Mouse (Mus musculus): Measurements from ENCODE around the gene Nucb1. TPM values are rescaled to one million over a fixed set of nuclear protein-coding genes. Genes with fewer than 3 reads are reported as not detected.
"Not testable (repeated sequence)": the region's sequence is repeated elsewhere in the genome, so short reads cannot be mapped to it uniquely, and the experiment has no call there.

Gene Nucb1
- polyA plus RNA-seq, 1 experiment from 2014 or later = 113 TPM

- H3K36me3 ChIP-seq (ENCODE audit: control insufficient read depth, insufficient read depth, low read length) = peaks cover 10% of the 10 kb centered on the region
Measured at GRCm38 (mm10) chr7:45459564-45460140, 50.6 kb downstream of the Nucb1 start, which contains the start of gene Ftl1. Gene Ftl1 (minus strand): TSS chr7:45459884.

GRCm38 (mm10) chr7:45458748-45459563 is 51.2 kb downstream of the Nucb1 start:
- H3K4me3 ChIP-seq (ENCODE audit: low read depth, low read length) = peak overlapping the region; percentile 73
- no peaks in the 10 kb centered on the region for H3K9me3 ChIP-seq (ENCODE audit: control insufficient read depth, low read length)
- ATAC-seq (ENCODE audit: insufficient read depth, low FRiP score, low TSS enrichment) = peak; percentile 69
- WGBS = under 1% methylated on average over 43 of the region's 43 CpGs
- H3K4me1 ChIP-seq (ENCODE audit: control insufficient read depth, insufficient read depth, low read length) = peaks cover 22% of the 10 kb centered on the region
- H3K27ac ChIP-seq (ENCODE audit: low read depth, low read length) = peak overlapping the region; percentile 92
- peak; percentile 88 for DNase-seq (ENCODE audit: low spot score)
- H3K36me3 ChIP-seq (ENCODE audit: control insufficient read depth, insufficient read depth, low read length) = peaks cover 10% of the 10 kb centered on the region
- peak overlapping the region; percentile 93 for H3K9ac ChIP-seq (ENCODE audit: low read length)
- H3K4me2 ChIP-seq (ENCODE audit: low read depth) = peak overlapping the region; percentile 87
- no peaks in the 10 kb centered on the region for H3K27me3 ChIP-seq (ENCODE audit: control insufficient read depth, insufficient read depth, low read length)

More at GRCm38 (mm10) chr7:45459564-45460140, 50.6 kb downstream of the Nucb1 start, which contains the start of gene Ftl1:
- Histone ChIP-seq H3K27ac (ENCODE audit: low read depth, low read length) (peak within 1 kb of the TSS; percentile 92), H3K4me2 (ENCODE audit: low read depth) (peak within 1 kb of the TSS; percentile 87), H3K9ac (ENCODE audit: low read length) (peak within 1 kb of the TSS; percentile 93), H3K4me3 (ENCODE audit: low read depth, low read length) (peak within 1 kb of the TSS; percentile 73), H3K4me1 (ENCODE audit: control insufficient read depth, insufficient read depth, low read length) (peaks cover 22% of the 10 kb centered on the region)
- not testable (repeated sequence) for H3K27me3 ChIP-seq (ENCODE audit: control insufficient read depth, insufficient read depth, low read length); H3K9me3 ChIP-seq (ENCODE audit: control insufficient read depth, low read length)
- DNase-seq (ENCODE audit: low spot score) (peak; percentile 97), ATAC-seq (ENCODE audit: insufficient read depth, low FRiP score, low TSS enrichment) (peak; percentile 94)
- WGBS = under 1% methylated on average over 33 of the region's 37 CpGs

DNA sequence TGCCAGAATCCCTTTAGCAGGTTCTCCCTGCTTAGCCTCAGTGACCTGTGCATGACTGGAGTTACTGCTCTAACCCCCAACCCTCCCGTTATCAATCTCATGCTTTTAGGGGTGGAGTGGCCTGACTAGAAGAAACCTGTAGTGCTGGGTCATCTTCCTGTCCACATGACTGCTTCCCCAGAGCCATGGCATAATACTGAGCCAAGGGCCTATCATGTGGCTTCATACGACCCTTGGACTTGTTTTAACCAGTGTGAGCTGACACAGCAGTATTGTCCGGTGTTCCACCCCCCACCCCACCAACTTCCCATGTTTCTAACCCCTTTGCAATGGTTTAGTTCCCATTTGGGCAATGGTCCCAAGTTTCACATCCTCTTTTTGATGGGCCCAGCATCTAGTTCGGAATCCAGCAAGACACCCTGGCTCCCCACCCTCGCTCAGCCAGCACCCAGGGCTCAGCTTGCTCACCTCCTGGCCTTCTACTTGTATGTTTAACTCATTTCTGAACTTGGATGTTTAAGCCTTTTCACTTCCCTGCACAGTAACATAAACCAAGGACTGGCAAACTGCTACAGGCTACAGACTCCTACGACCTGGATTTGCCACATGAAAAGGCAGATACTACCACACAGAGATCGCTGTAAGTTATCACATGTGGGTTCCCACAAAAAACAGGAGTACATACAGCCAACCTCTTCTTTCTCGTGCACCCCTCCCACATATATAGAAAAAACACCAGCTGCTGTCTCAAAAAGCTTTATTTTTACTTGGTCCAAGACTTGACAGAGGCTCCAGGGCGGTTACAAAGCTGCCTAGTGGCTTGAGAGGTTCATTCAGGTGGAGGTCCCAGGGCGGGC is 52.8 kb downstream of the Nucb1 start:
- ATAC-seq (ENCODE audit: insufficient read depth, low FRiP score, low TSS enrichment) = no peak
- no peaks in the 10 kb centered on the region for H3K9me3 ChIP-seq (ENCODE audit: control insufficient read depth, low read length)
- H3K27me3 ChIP-seq (ENCODE audit: control insufficient read depth, insufficient read depth, low read length) = no peaks in the 10 kb centered on the region
- peaks cover 22% of the 10 kb centered on the region for H3K4me1 ChIP-seq (ENCODE audit: control insufficient read depth, insufficient read depth, low read length)
- no peak overlapping the region for H3K27ac ChIP-seq (ENCODE audit: low read depth, low read length)
- DNase-seq (ENCODE audit: low spot score) = no peak
- peak overlapping the region; percentile 93; the same call in 1 of the 2 replicates for H3K9ac ChIP-seq (ENCODE audit: low read length)
- H3K4me3 ChIP-seq (ENCODE audit: low read depth, low read length) = peak overlapping the region; percentile 73
- 76% methylated on average over 9 of the region's 10 CpGs for WGBS
- peaks cover 11% of the 10 kb centered on the region for H3K36me3 ChIP-seq (ENCODE audit: control insufficient read depth, insufficient read depth, low read length)
- H3K4me2 ChIP-seq (ENCODE audit: low read depth) = peak overlapping the region; percentile 87

DNA sequence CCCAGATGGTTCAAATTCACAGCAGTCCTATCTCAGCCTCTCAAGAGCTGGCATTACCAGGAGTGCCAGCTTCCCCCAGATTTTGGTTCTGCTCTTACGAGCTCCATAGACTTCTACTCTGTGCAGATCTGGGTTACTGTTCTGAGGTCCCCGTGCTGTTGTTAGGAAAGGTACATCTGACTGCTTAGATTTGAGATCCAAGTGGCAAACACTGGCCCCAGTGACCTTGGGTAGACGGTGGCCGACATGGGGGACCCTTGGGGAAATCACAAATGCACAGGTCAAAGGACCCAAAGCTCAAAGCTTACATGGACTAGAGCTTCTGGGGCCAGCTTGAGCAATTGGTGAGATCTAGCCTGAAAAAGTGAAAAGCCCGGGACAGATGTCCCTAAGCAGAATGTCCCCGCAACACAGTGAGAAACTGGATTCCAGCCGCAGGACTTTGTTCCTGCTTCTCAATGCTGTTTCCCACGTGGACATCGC is 53.4 kb downstream of the Nucb1 start:
- DNase-seq (ENCODE audit: low spot score) = no peak
- 62% methylated on average over 9 of the region's 9 CpGs for WGBS

DNA sequence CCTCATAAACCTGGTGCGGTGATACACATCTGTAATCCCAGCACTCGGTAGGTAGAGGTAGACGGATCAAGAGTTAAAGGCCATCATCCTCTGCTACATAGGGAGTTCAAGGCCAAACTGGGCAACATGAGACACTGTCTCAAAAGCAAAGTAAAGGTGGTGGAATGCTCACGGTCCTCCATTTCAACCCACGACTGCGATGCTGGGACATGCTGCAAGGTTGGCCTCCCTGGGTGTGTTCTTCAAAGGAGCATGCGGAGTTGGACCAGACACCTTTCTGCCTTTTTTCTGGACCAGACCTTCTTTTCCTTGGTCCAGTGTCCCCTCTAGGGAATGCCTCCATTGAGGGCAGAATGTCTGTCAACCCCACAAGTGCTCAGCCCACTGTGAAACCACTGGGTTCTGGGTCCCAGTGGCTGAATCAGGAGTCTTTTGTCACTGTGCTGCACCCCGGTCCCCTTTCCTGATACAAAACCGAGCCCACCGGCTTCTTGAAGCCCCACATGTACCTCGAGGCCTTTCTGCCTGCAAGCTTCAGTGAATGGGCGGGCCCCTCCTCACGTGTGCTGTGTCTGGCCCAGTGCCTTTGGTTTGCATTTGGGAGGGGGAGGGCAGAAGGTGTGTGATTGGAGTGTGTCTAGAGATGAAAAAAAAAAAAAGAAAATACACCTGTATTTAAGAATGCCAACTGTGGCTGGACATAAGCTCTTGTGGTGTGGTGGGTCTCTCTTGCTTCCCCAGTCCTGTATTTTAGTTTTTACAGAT is 54.1 kb downstream of the Nucb1 start:
- WGBS = 79% methylated on average over 13 of the region's 13 CpGs
- ATAC-seq (ENCODE audit: insufficient read depth, low FRiP score, low TSS enrichment) (no peak), DNase-seq (ENCODE audit: low spot score) (no peak)
- no peak overlapping the region for H3K4me3 ChIP-seq (ENCODE audit: low read depth, low read length)
- no peaks in the 10 kb centered on the region for H3K9me3 ChIP-seq (ENCODE audit: control insufficient read depth, low read length)
- H3K36me3 ChIP-seq (ENCODE audit: control insufficient read depth, insufficient read depth, low read length) = peaks cover 9% of the 10 kb centered on the region
- peaks cover 22% of the 10 kb centered on the region for H3K4me1 ChIP-seq (ENCODE audit: control insufficient read depth, insufficient read depth, low read length)
- H3K9ac ChIP-seq (ENCODE audit: low read length) = no peak overlapping the region
- H3K4me2 ChIP-seq (ENCODE audit: low read depth) = no peak overlapping the region
- H3K27me3 ChIP-seq (ENCODE audit: control insufficient read depth, insufficient read depth, low read length) = no peaks in the 10 kb centered on the region
- H3K27ac ChIP-seq (ENCODE audit: low read depth, low read length) = no peak overlapping the region

More for the DNA sequence above, 53.4 kb downstream of the Nucb1 start:
- Histone ChIP-seq H3K9me3 (ENCODE audit: control insufficient read depth, low read length) (no peaks in the 10 kb centered on the region), H3K4me3 (ENCODE audit: low read depth, low read length) (peak overlapping the region; percentile 73), H3K4me1 (ENCODE audit: control insufficient read depth, insufficient read depth, low read length) (peaks cover 22% of the 10 kb centered on the region), H3K36me3 (ENCODE audit: control insufficient read depth, insufficient read depth, low read length) (peaks cover 9% of the 10 kb centered on the region), H3K4me2 (ENCODE audit: low read depth) (peak overlapping the region; percentile 87), H3K27me3 (ENCODE audit: control insufficient read depth, insufficient read depth, low read length) (no peaks in the 10 kb centered on the region), H3K27ac (ENCODE audit: low read depth, low read length) (no peak overlapping the region), H3K9ac (ENCODE audit: low read length) (no peak overlapping the region)
- no peak for ATAC-seq (ENCODE audit: insufficient read depth, low FRiP score, low TSS enrichment)

DNA sequence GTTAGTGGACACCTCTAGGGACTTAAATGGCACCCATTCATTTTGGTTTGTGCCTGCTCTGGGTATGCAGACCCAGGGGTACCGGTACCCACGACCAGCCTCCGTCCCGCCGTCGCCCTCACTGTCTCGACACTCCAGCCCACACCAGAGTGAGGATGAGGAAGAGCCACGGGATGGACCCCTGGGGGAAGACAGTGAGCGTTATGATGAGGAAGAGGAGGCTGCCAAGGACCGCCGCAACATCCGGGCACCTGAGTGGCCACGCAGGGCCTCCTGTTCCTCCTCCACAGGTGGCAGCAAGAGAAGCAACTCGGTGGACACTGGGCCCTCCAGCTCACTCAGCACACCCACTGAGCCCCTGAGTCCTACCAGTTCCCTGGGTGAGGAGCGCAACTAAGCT is 55.2 kb downstream of the Nucb1 start:
- 90% methylated on average over 15 of the region's 15 CpGs for WGBS
- Histone ChIP-seq H3K9me3 (ENCODE audit: control insufficient read depth, low read length) (no peaks in the 10 kb centered on the region), H3K9ac (ENCODE audit: low read length) (no peak overlapping the region), H3K4me3 (ENCODE audit: low read depth, low read length) (no peak overlapping the region), H3K36me3 (ENCODE audit: control insufficient read depth, insufficient read depth, low read length) (peaks cover 9% of the 10 kb centered on the region), H3K4me2 (ENCODE audit: low read depth) (no peak overlapping the region), H3K4me1 (ENCODE audit: control insufficient read depth, insufficient read depth, low read length) (peaks cover 14% of the 10 kb centered on the region; the same call in 1 of the 2 replicates), H3K27ac (ENCODE audit: low read depth, low read length) (0 out of 2 replicates have a peak overlapping the region, but pooled peaks have one; percentile 14), H3K27me3 (ENCODE audit: control insufficient read depth, insufficient read depth, low read length) (no peaks in the 10 kb centered on the region)
- DNase-seq (ENCODE audit: low spot score) (no peak), ATAC-seq (ENCODE audit: insufficient read depth, low FRiP score, low TSS enrichment) (no peak)

DNA sequence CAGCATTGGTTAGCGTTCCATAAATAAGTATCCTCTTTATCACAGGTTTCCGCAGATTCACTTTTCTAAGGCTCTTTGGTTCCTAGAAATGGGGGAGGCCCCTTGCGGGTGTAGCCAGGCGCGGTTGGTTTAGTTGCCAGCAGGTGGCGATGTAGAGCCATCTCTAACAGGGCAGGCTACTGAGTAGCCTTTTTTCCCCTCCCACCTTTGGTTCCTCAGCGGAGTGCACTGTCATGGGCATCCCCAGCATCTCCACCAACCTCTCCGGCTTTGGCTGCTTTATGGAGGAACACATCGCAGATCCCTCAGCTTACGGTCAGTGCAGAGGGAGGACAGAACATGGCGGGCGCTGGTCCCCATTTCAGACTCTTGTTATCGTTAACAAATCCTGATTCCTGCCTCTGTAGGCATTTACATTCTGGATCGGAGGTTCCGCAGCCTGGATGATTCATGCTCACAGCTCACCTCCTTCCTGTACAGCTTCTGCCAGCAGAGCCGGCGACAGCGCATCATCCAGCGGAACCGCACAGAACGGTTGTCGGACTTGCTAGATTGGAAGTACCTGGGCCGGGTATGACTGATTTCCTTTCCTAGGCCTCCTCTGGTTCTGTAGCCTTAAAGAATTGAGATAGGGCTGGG is 58.7 kb downstream of the Nucb1 start:
- Histone ChIP-seq H3K27me3 (ENCODE audit: control insufficient read depth, insufficient read depth, low read length) (no peaks in the 10 kb centered on the region), H3K9ac (ENCODE audit: low read length) (no peak overlapping the region), H3K4me2 (ENCODE audit: low read depth) (no peak overlapping the region), H3K4me3 (ENCODE audit: low read depth, low read length) (no peak overlapping the region), H3K36me3 (ENCODE audit: control insufficient read depth, insufficient read depth, low read length) (peaks cover 2% of the 10 kb centered on the region; the same call in 1 of the 2 replicates), H3K9me3 (ENCODE audit: control insufficient read depth, low read length) (no peaks in the 10 kb centered on the region), H3K4me1 (ENCODE audit: control insufficient read depth, insufficient read depth, low read length) (no peaks in the 10 kb centered on the region), H3K27ac (ENCODE audit: low read depth, low read length) (no peak overlapping the region)
- peak; percentile 55; the same call in 1 of the 2 replicates for ATAC-seq (ENCODE audit: insufficient read depth, low FRiP score, low TSS enrichment)
- peak; percentile 83 for DNase-seq (ENCODE audit: low spot score)
- WGBS = 54% methylated on average over 23 of the region's 23 CpGs

Measured in neural tube, embryonic 11.5 days (tissue).